Mouse (Mus musculus): ENCODE results near the gene Map7d1.
"Not testable (repeated sequence)": the region's sequence is repeated elsewhere in the genome, so short reads cannot be mapped to it uniquely, and the experiment has no call there.

The Map7d1 gene

GRCm38 (mm10) chr4:126239862-126240475 lies 16.2 kb downstream of the Map7d1 start:
- DNase-seq (ENCODE audit: low read depth), result peak; percentile 64

GRCm38 (mm10) chr4:126237721-126238242 lies 18.4 kb downstream of the Map7d1 start:
- DNase-seq (ENCODE audit: low read depth), result peak; percentile 19

GRCm38 (mm10) chr4:126236467-126237280 lies 19.5 kb downstream of the Map7d1 start:
- no peak for DNase-seq (ENCODE audit: low read depth)

- no peak for DNase-seq (ENCODE audit: low read depth)
These were observed 21.0 kb downstream of the Map7d1 start for GRCm38 (mm10) chr4:126235191-126235590.

GRCm38 (mm10) chr4:126234496-126235175 lies 21.5 kb downstream of the Map7d1 start:
- no peak for DNase-seq (ENCODE audit: low read depth)

GRCm38 (mm10) chr4:126233676-126234308 lies 22.4 kb downstream of the Map7d1 start:
- DNase-seq (ENCODE audit: low read depth), result no peak

- no peak for DNase-seq (ENCODE audit: low read depth)
These were observed 26.2 kb downstream of the Map7d1 start for GRCm38 (mm10) chr4:126229900-126230299.

GRCm38 (mm10) chr4:126228144-126228543 lies 28.0 kb downstream of the Map7d1 start:
- DNase-seq (ENCODE audit: low read depth), result peak; percentile 79

- DNase-seq (ENCODE audit: low read depth), result peak; percentile 98
These were observed 28.9 kb downstream of the Map7d1 start for GRCm38 (mm10) chr4:126227077-126227761.

- DNase-seq (ENCODE audit: low read depth), result no peak
These were observed 29.5 kb downstream of the Map7d1 start for GRCm38 (mm10) chr4:126226640-126227039.

GRCm38 (mm10) chr4:126222631-126223030 lies 33.5 kb downstream of the Map7d1 start:
- no peak for DNase-seq (ENCODE audit: low read depth)

- DNase-seq (ENCODE audit: low read depth), result no peak
These were observed 36.1 kb downstream of the Map7d1 start for GRCm38 (mm10) chr4:126220045-126220444.

GRCm38 (mm10) chr4:126219540-126219939 lies 36.6 kb downstream of the Map7d1 start:
- DNase-seq (ENCODE audit: low read depth), result not testable (repeated sequence)

GRCm38 (mm10) chr4:126217771-126218170 lies 38.4 kb downstream of the Map7d1 start:
- DNase-seq (ENCODE audit: low read depth), result peak; percentile 55

- DNase-seq (ENCODE audit: low read depth), result no peak
These were observed 49.1 kb downstream of the Map7d1 start for GRCm38 (mm10) chr4:126207081-126207480.

GRCm38 (mm10) chr4:126205386-126205785 lies 50.8 kb downstream of the Map7d1 start:
- DNase-seq (ENCODE audit: low read depth), result no peak

- no peak for DNase-seq (ENCODE audit: low read depth)
These were observed 51.4 kb downstream of the Map7d1 start for GRCm38 (mm10) chr4:126204661-126205230.

- no peak for DNase-seq (ENCODE audit: low read depth)
These were observed 52.1 kb downstream of the Map7d1 start for GRCm38 (mm10) chr4:126204016-126204415.

- DNase-seq (ENCODE audit: low read depth), result no peak
These were observed 52.7 kb downstream of the Map7d1 start for GRCm38 (mm10) chr4:126203336-126203895.

- DNase-seq (ENCODE audit: low read depth), result peak; percentile 99
These were observed 53.6 kb downstream of the Map7d1 start, which contains the start of gene Thrap3 for GRCm38 (mm10) chr4:126202303-126203181. Thrap3 (minus strand) TSS chr4:126202760.
